Mouse (Mus musculus) liver, embryonic 14.5 days (tissue): ENCODE data around the gene Naaladl2.

ENCODE experiments used
- CTCF ChIP-seq: IDR thresholded peaks from 2 replicates; pipeline ENCODE4 v1.5.1; 2016; ENCODE audit warnings: antibody characterized with exemption, low read depth, control low read depth
- EP300 ChIP-seq: IDR thresholded peaks from 2 replicates; pipeline ENCODE4 v1.6.1; 2016; ENCODE audit warnings: antibody characterized with exemption, low read depth

DNA sequence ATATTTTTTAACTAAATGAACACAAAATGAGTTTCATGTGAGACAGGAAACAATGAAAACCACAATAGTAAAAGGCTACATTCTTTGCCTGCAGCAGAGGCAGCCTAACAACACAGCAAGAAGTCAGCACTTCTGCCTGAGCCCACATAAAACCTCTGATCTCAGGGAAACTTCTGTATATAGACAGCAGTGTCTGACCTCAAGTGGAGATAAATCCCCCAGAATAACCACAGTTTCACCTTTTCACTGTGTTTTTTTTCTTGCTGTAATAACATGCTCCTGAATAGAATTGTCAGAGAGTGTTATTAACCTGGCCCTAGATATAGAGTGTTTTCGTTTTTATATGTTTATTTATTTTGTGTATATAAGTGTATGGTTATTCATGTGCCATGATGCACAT, 1286.8 kb downstream of the Naaladl2 start:
- TF ChIP-seq EP300 (no peak), CTCF (no peak)
